Mouse (Mus musculus): ENCODE measurements around the gene Clca1.
A peak's percentile ranks its signal among the peaks of the same experiment; 100 is the strongest.
"Not testable (repeated sequence)": the region's sequence is repeated elsewhere in the genome, so short reads cannot be mapped to it uniquely, and the experiment has no call there.

Clca1 gene

GRCm38 (mm10) chr3:145032676-145033075 lies at the start of gene Clca1:
Gene Clca1, minus strand, starts transcription at chr3:145032776.
- DNase-seq (ENCODE audit: low spot score), result no peak

GRCm38 (mm10) chr3:145080904-145081303 lies 48.3 kb upstream of the Clca1 start:
- DNase-seq (ENCODE audit: low spot score), result no peak

- no peak for DNase-seq (ENCODE audit: low spot score)
These were observed 45.8 kb upstream of the Clca1 start for GRCm38 (mm10) chr3:145078405-145078804.

- no peak for DNase-seq (ENCODE audit: low spot score)
These were observed 39.8 kb upstream of the Clca1 start for GRCm38 (mm10) chr3:145072339-145072738.

- DNase-seq (ENCODE audit: low spot score), result no peak
These were observed 36.4 kb upstream of the Clca1 start for GRCm38 (mm10) chr3:145068964-145069363.

- not testable (repeated sequence) for DNase-seq (ENCODE audit: low spot score)
These were observed 22.6 kb upstream of the Clca1 start for GRCm38 (mm10) chr3:145055138-145055537.

- DNase-seq (ENCODE audit: low spot score), result no peak
These were observed 17.2 kb upstream of the Clca1 start for GRCm38 (mm10) chr3:145049820-145050219.

GRCm38 (mm10) chr3:145038813-145039212 lies 6.2 kb upstream of the Clca1 start:
- no peak for DNase-seq (ENCODE audit: low spot score)

GRCm38 (mm10) chr3:145028036-145028435 lies 4.5 kb downstream of the Clca1 start:
- no peak for DNase-seq (ENCODE audit: low spot score)

- DNase-seq (ENCODE audit: low spot score), result peak; percentile 74
These were observed 5.8 kb downstream of the Clca1 start for GRCm38 (mm10) chr3:145026750-145027149.

GRCm38 (mm10) chr3:145017807-145018206 lies 14.8 kb downstream of the Clca1 start:
- DNase-seq (ENCODE audit: low spot score), result no peak

- DNase-seq (ENCODE audit: low spot score), result peak; percentile 16
These were observed 28.2 kb downstream of the Clca1 start for GRCm38 (mm10) chr3:145004422-145004821.

GRCm38 (mm10) chr3:145000912-145001311 lies 31.7 kb downstream of the Clca1 start:
- DNase-seq (ENCODE audit: low spot score), result no peak

- no peak for DNase-seq (ENCODE audit: low spot score)
These were observed 39.5 kb downstream of the Clca1 start for GRCm38 (mm10) chr3:144993055-144993454.

GRCm38 (mm10) chr3:144992618-144993017 lies 40.0 kb downstream of the Clca1 start:
- no peak for DNase-seq (ENCODE audit: low spot score)

- no peak for DNase-seq (ENCODE audit: low spot score)
These were observed 46.7 kb downstream of the Clca1 start for GRCm38 (mm10) chr3:144985890-144986289.

GRCm38 (mm10) chr3:144980551-144980950 lies 52.0 kb downstream of the Clca1 start:
- DNase-seq (ENCODE audit: low spot score), result no peak

- DNase-seq (ENCODE audit: low spot score), result no peak
These were observed 54.9 kb downstream of the Clca1 start for GRCm38 (mm10) chr3:144977631-144978030.

GRCm38 (mm10) chr3:144976091-144976490 lies 56.5 kb downstream of the Clca1 start:
- no peak for DNase-seq (ENCODE audit: low spot score)

- DNase-seq (ENCODE audit: low spot score), result no peak
These were observed 57.6 kb downstream of the Clca1 start, which contains the start of gene Clca4a for GRCm38 (mm10) chr3:144974945-144975344. Gene Clca4a, minus strand, starts transcription at chr3:144975045.

GRCm38 (mm10) chr3:144971553-144972270 lies 60.9 kb downstream of the Clca1 start:
- peak; percentile 27 for DNase-seq (ENCODE audit: low spot score)

GRCm38 (mm10) chr3:144969755-144970154 lies 62.8 kb downstream of the Clca1 start:
- no peak for DNase-seq (ENCODE audit: low spot score)

GRCm38 (mm10) chr3:144966074-144966473 lies 66.5 kb downstream of the Clca1 start:
- no peak for DNase-seq (ENCODE audit: low spot score)

Measured in embryo, embryonic 10 days (tissue).